In genomic region chr1:41055761-41056160, GRCm38 (mm10) we compare ENCODE assay signal across 20 mouse cellular contexts.
DNase-seq lines count a peak whose midpoint lies in the region; ATAC-seq and TF ChIP-seq lines count a peak whose summit lies in the region.
"Had no signal": no experiment of that assay in that cellular context is flagged by ENCODE, and none has a peak within 500 bp of the region (broad histone marks: within the 10 kb centered on the region; RNA-seq: fewer than 3 reads in every experiment).

No protein-coding gene starts in this region.

- H3K4me1 ChIP-seq in forebrain, embryonic 14.5 days (ENCODE audit: control insufficient read depth, insufficient read depth, low read length): peaks cover 4% of the 10 kb centered on the region; the same call in 1 of the 2 replicates
- no peaks in the 10 kb centered on the region for H3K4me1 ChIP-seq in forebrain, embryonic 11.5 days (replicated peaks; ENCODE audit: control insufficient read depth, insufficient read depth, low read length)
- H3K4me1 ChIP-seq in testis, adult 2 months (ENCODE audit: control insufficient read depth, insufficient read depth, low read length): peaks cover 2% of the 10 kb centered on the region; the same call in 1 of the 2 replicates
- no peaks in the 10 kb centered on the region for H3K4me1 ChIP-seq in embryonic facial prominence, embryonic 15.5 days
- H3K4me1 ChIP-seq: hindbrain, embryonic 15.5 days had no signal

- no peak overlapping the region for H3K9ac ChIP-seq in forebrain, embryonic 14.5 days (ENCODE audit: low read length)
- no peak overlapping the region for H3K9ac ChIP-seq in forebrain, embryonic 11.5 days (ENCODE audit: low read length)
- no peak overlapping the region for H3K9ac ChIP-seq in embryonic facial prominence, embryonic 15.5 days
- H3K9ac ChIP-seq: forebrain, embryonic 13.5 days; heart, embryonic 13.5 days; hindbrain, embryonic 15.5 days had no signal

- no peak overlapping the region for H3K27ac ChIP-seq in forebrain, embryonic 14.5 days (ENCODE audit: low read depth, low read length)
- H3K27ac ChIP-seq in forebrain, embryonic 11.5 days (ENCODE audit: low read depth, low read length): no peak overlapping the region
- H3K27ac ChIP-seq in testis, adult 2 months (ENCODE audit: control insufficient read depth, insufficient read depth, low read depth, low read length): no peak overlapping the region
- peak overlapping the region; percentile 51; the same call in 1 of the 2 replicates for H3K27ac ChIP-seq in embryonic facial prominence, embryonic 15.5 days (replicated peaks)
- H3K27ac ChIP-seq: forebrain, embryonic 13.5 days; heart, embryonic 13.5 days; hindbrain, embryonic 15.5 days had no signal

- no peaks in the 10 kb centered on the region for H3K27me3 ChIP-seq in forebrain, embryonic 14.5 days (replicated peaks; ENCODE audit: control insufficient read depth, insufficient read depth, low read length)
- H3K27me3 ChIP-seq in forebrain, embryonic 11.5 days (ENCODE audit: control insufficient read depth, insufficient read depth, low read length): no peaks in the 10 kb centered on the region
- no peaks in the 10 kb centered on the region for H3K27me3 ChIP-seq in testis, adult 2 months (ENCODE audit: control insufficient read depth, insufficient read depth, low read length)
- H3K27me3 ChIP-seq in embryonic facial prominence, embryonic 15.5 days: no peaks in the 10 kb centered on the region
- H3K27me3 ChIP-seq: CH12.LX; forebrain, embryonic 13.5 days; heart, embryonic 13.5 days; hindbrain, embryonic 15.5 days had no signal

- DNase-seq in forebrain, embryonic 14.5 days (ENCODE audit: low spot score): peak; percentile 35
- DNase-seq in forebrain, embryonic 11.5 days (ENCODE audit: low spot score): no peak
- DNase-seq in testis, postnatal 14 days (ENCODE audit: low spot score): no peak
- no peak for DNase-seq in frontal cortex, postnatal 25 days (ENCODE audit: low spot score in 2 of 2)
- DNase-seq in urinary bladder, postnatal 10 days (ENCODE audit: low spot score): no peak
- DNase-seq: adrenal gland, adult 8-10 months; adrenal gland, postnatal 36 days; cerebellum, adult 11 months; cerebellum, adult 8-10 months; cerebellum, postnatal 14 days; embryo, embryonic 11 days; gastrocnemius, postnatal 36 days; heart, adult 11 months; heart, postnatal 36 days had no signal

- WGBS in forebrain, embryonic 14.5 days: 56% methylated on average over 10 of the region's 10 CpGs
- WGBS in forebrain, embryonic 11.5 days: 89% methylated on average over 10 of the region's 10 CpGs
- 41% methylated on average over 10 of the region's 10 CpGs for WGBS in embryonic facial prominence, embryonic 15.5 days

- no peak for ATAC-seq in forebrain, embryonic 14.5 days
- no peak for ATAC-seq in forebrain, embryonic 11.5 days (replicated peaks; ENCODE audit: low FRiP score)
- ATAC-seq in embryonic facial prominence, embryonic 15.5 days (ENCODE audit: insufficient number of reproducible peaks, low FRiP score, low TSS enrichment, low read depth): no peak
- ATAC-seq: forebrain, embryonic 13.5 days had no signal

- H3K9me3 ChIP-seq in forebrain, embryonic 14.5 days (replicated peaks; ENCODE audit: control insufficient read depth, low read length): no peaks in the 10 kb centered on the region
- no peaks in the 10 kb centered on the region for H3K9me3 ChIP-seq in forebrain, embryonic 11.5 days (ENCODE audit: control insufficient read depth, low read length)
- H3K9me3 ChIP-seq in embryonic facial prominence, embryonic 15.5 days (replicated peaks): no peaks in the 10 kb centered on the region
- H3K9me3 ChIP-seq: forebrain, embryonic 13.5 days; heart, embryonic 13.5 days; hindbrain, embryonic 15.5 days had no signal

- TF ChIP-seq CTCF in testis, adult 2 months (IDR thresholded peaks at IDR 0.05; ENCODE audit: control insufficient read depth, insufficient read depth, insufficient replicate concordance, low read depth, low read length): no peak

- H3K4me3 ChIP-seq in forebrain, embryonic 14.5 days (ENCODE audit: low read depth, low read length): no peak overlapping the region
- H3K4me3 ChIP-seq in forebrain, embryonic 11.5 days (ENCODE audit: low read depth, low read length): no peak overlapping the region
- H3K4me3 ChIP-seq in testis, adult 2 months (ENCODE audit: control insufficient read depth, low read depth, low read length): peak overlapping the region; percentile 83
- peak overlapping the region; percentile 18 for H3K4me3 ChIP-seq in embryonic facial prominence, embryonic 15.5 days (replicated peaks)
- H3K4me3 ChIP-seq: forebrain, embryonic 13.5 days; heart, embryonic 13.5 days; hindbrain, embryonic 15.5 days had no signal

- H3K4me2 ChIP-seq in forebrain, embryonic 14.5 days (ENCODE audit: low read length): no peak overlapping the region
- no peak overlapping the region for H3K4me2 ChIP-seq in forebrain, embryonic 11.5 days (ENCODE audit: low read depth, low read length, severe bottlenecking)
- H3K4me2 ChIP-seq in embryonic facial prominence, embryonic 15.5 days (replicated peaks): peak overlapping the region; percentile 32
- H3K4me2 ChIP-seq: forebrain, embryonic 13.5 days; heart, embryonic 13.5 days; hindbrain, embryonic 15.5 days had no signal

- TF ChIP-seq POLR2A in testis, adult 2 months (IDR thresholded peaks at IDR 0.05; ENCODE audit: control insufficient read depth, low read depth, low read length): no peak

- H3K36me3 ChIP-seq in forebrain, embryonic 14.5 days (ENCODE audit: control insufficient read depth, insufficient read depth, low read length): no peaks in the 10 kb centered on the region
- H3K36me3 ChIP-seq in forebrain, embryonic 11.5 days (ENCODE audit: control insufficient read depth, insufficient read depth, low read length): no peaks in the 10 kb centered on the region
- H3K36me3 ChIP-seq in testis, adult 2 months (ENCODE audit: control insufficient read depth, insufficient read depth, low read length): no peaks in the 10 kb centered on the region
- no peaks in the 10 kb centered on the region for H3K36me3 ChIP-seq in embryonic facial prominence, embryonic 15.5 days
- H3K36me3 ChIP-seq: heart, embryonic 13.5 days; hindbrain, embryonic 15.5 days had no signal

Comparison
In these comparisons a context has a peak if more than half of its experiments do, and no peak if none do; other contexts are left out.
1. H3K4me3 ChIP-seq: peak in testis, adult 2 months (single experiment) and embryonic facial prominence, embryonic 15.5 days (single experiment); none in forebrain, embryonic 14.5 days (single experiment) and forebrain, embryonic 11.5 days (single experiment).